Mouse (Mus musculus): ENCODE data around the gene Stk17b. TPM values are rescaled to one million over a fixed set of nuclear protein-coding genes. Genes with fewer than 3 reads are reported as not detected.

Stk17b gene
- polyA plus RNA-seq, 1 experiment, result 25.2 TPM

DNA sequence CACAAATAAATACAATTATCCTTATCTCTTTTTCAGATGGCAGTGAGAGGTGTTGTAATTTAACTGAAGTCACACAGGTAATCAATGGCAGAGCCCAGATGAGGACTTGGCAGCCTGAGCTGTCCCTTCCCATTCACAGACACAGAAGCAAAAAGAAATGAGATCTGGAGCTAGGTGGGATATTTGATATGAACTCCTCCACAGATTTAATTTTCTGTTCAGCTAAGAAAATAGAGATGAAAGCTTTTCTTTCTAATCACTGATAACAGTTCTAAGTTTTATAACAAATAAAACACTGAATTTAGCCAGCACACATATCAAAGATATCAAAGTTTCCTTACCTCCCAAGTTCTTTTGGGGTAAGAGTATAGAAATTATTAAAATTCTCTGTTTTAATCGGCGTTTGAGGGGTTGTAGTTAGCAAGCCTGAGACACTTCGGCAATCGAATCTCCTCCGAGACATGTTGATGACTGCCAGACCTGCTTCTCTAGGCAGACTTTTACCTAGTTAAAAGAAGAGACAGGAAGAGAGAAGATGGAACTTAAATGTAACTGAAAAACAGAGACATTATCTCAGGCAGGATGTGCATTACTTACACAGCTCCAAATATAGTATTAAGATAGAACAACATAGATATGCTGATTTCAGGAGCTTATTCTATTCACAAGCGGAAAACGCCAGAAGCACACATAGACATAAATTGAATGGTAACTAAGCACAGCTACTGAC lies 8.7 kb downstream of the Stk17b start:
- WGBS, result 92% methylated on average over 7 of the region's 7 CpGs
- Histone ChIP-seq H3K27ac (ENCODE audit: insufficient read depth, low read length) (no peak overlapping the region), H3K4me3 (replicated peaks; ENCODE audit: insufficient read depth, low read depth, low read length) (no peak overlapping the region), H3K4me1 (ENCODE audit: control insufficient read depth, insufficient read depth, low read length) (no peaks in the 10 kb centered on the region), H3K27me3 (ENCODE audit: control insufficient read depth, insufficient read depth, low read length) (no peaks in the 10 kb centered on the region)
- no peak for TF ChIP-seq CTCF (IDR thresholded peaks at IDR 0.05; ENCODE audit: borderline replicate concordance, insufficient read depth, low read depth, low read length)
- no peak for TF ChIP-seq POLR2A (IDR thresholded peaks at IDR 0.05; ENCODE audit: borderline replicate concordance, insufficient read depth, low read length)
- DNase-seq, result no peak

DNA sequence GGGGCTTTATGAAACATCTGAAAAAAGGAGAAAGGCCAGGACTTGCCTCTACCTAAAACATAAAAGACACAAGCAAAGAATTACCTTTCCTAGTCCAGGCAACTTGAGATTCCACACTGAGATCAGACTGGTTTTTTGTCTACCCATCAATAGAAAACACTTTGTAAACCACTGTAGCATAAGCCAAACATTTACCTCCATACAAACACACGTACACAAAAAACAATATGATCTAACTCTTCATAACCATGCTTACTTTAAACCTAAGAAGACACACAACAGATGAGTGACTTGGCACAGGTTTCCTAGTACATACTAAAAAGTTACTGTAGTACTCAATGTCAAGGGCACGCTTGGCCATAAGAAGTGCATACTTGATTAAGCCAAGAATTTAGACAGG lies 9.5 kb downstream of the Stk17b start:
- 85% methylated on average over 2 of the region's 2 CpGs for WGBS
- H3K4me3 ChIP-seq (replicated peaks; ENCODE audit: insufficient read depth, low read depth, low read length), result no peak overlapping the region
- TF ChIP-seq POLR2A (IDR thresholded peaks at IDR 0.05; ENCODE audit: borderline replicate concordance, insufficient read depth, low read length) (no peak), CTCF (IDR thresholded peaks at IDR 0.05; ENCODE audit: borderline replicate concordance, insufficient read depth, low read depth, low read length) (no peak)
- no peaks in the 10 kb centered on the region for H3K4me1 ChIP-seq (ENCODE audit: control insufficient read depth, insufficient read depth, low read length)
- H3K27ac ChIP-seq (ENCODE audit: insufficient read depth, low read length), result no peak overlapping the region
- H3K27me3 ChIP-seq (ENCODE audit: control insufficient read depth, insufficient read depth, low read length), result no peaks in the 10 kb centered on the region
- no peak for DNase-seq

DNA sequence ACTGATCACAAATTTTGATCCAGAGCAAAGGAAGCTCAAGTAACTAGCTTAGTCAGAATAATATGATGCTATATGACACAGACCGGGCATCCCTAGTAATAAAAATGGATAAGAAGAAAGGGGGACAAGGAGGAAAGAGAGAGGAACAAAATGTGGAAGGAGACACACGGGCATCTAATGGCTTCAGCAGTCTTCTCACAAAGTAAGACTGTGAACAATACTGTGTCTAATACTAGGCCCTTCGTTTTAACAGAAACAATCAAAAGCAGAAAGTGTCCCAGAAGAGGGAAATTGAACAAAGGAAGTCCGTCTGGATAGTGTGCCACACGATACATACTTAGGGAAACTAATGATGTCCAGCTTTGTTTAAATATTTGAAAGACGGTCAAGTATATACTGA lies 10.0 kb downstream of the Stk17b start:
- Histone ChIP-seq H3K27me3 (ENCODE audit: control insufficient read depth, insufficient read depth, low read length) (no peaks in the 10 kb centered on the region), H3K4me1 (ENCODE audit: control insufficient read depth, insufficient read depth, low read length) (no peaks in the 10 kb centered on the region), H3K27ac (ENCODE audit: insufficient read depth, low read length) (no peak overlapping the region), H3K4me3 (replicated peaks; ENCODE audit: insufficient read depth, low read depth, low read length) (no peak overlapping the region)
- no peak for TF ChIP-seq CTCF (IDR thresholded peaks at IDR 0.05; ENCODE audit: borderline replicate concordance, insufficient read depth, low read depth, low read length)
- TF ChIP-seq POLR2A (IDR thresholded peaks at IDR 0.05; ENCODE audit: borderline replicate concordance, insufficient read depth, low read length), result no peak
- 84% methylated on average over 6 of the region's 6 CpGs for WGBS
- no peak for DNase-seq

DNA sequence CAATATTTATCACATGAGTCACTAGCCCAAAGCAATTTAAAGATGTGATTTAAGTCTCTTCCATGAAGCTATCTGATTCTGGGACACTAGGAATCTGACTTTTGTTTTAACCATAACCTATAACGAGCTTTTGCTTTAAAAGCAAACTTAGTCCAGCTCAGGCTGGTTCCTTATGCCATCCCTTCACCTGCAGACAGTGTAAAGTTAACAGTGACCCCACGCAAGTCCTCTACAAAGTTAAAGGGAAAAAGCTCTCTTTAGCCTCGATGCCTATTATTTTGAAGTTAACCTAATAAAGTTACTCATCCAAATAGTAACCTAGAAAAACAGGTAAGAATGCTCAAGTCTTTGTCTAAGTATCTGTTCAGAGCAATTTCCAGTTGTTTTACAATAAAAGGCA lies 10.5 kb downstream of the Stk17b start:
- no peak for TF ChIP-seq POLR2A (IDR thresholded peaks at IDR 0.05; ENCODE audit: borderline replicate concordance, insufficient read depth, low read length)
- no peak for TF ChIP-seq CTCF (IDR thresholded peaks at IDR 0.05; ENCODE audit: borderline replicate concordance, insufficient read depth, low read depth, low read length)
- H3K27ac ChIP-seq (ENCODE audit: insufficient read depth, low read length), result no peak overlapping the region
- 94% methylated on average over 3 of the region's 3 CpGs for WGBS
- no peak overlapping the region for H3K4me3 ChIP-seq (replicated peaks; ENCODE audit: insufficient read depth, low read depth, low read length)
- no peak for DNase-seq
- no peaks in the 10 kb centered on the region for H3K4me1 ChIP-seq (ENCODE audit: control insufficient read depth, insufficient read depth, low read length)
- H3K27me3 ChIP-seq (ENCODE audit: control insufficient read depth, insufficient read depth, low read length), result no peaks in the 10 kb centered on the region

DNA sequence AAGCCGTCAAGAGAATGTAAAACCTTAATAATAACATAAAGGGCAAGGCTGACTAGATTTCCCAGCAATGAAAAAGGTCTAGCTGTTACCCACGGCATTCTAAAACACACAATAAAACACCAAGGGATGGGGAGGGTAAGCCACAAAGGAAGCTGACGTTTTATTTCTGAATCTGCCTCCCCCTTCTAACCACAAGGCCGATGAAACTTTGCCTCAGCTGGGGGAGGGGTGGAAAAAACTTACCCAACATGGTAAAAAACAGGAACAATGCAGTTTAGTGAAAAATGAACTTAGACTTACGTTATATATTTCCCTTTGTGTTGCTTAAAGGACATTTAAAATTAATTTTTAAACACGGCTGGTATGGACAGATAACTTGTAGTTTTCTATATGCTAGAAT lies 11.0 kb downstream of the Stk17b start:
- 64% methylated on average over 6 of the region's 6 CpGs for WGBS
- no peak for DNase-seq
- Histone ChIP-seq H3K27ac (ENCODE audit: insufficient read depth, low read length) (no peak overlapping the region), H3K4me1 (ENCODE audit: control insufficient read depth, insufficient read depth, low read length) (no peaks in the 10 kb centered on the region), H3K27me3 (ENCODE audit: control insufficient read depth, insufficient read depth, low read length) (no peaks in the 10 kb centered on the region), H3K4me3 (replicated peaks; ENCODE audit: insufficient read depth, low read depth, low read length) (no peak overlapping the region)
- TF ChIP-seq POLR2A (IDR thresholded peaks at IDR 0.05; ENCODE audit: borderline replicate concordance, insufficient read depth, low read length) (no peak), CTCF (IDR thresholded peaks at IDR 0.05; ENCODE audit: borderline replicate concordance, insufficient read depth, low read depth, low read length) (no peak)

DNA sequence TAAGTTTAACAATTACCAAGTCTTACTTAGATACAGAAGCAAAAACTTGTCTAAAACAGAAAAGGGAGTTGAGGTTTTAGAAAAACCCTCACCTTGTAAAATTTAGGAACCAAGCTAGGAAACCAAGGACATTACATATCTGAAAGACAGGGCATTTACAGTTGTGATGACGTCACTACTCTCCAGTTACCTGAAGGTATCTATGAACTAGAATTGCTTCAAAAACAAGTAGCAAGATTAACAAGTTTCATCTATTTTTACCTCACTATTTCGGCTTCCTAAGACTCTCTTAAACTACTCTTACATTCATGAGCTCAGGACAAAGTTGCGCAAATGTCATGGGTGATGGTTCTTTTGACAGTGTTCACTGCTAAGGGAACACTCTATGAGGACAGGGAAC lies 12.1 kb downstream of the Stk17b start:
- Histone ChIP-seq H3K4me3 (replicated peaks; ENCODE audit: insufficient read depth, low read depth, low read length) (no peak overlapping the region), H3K4me1 (ENCODE audit: control insufficient read depth, insufficient read depth, low read length) (no peaks in the 10 kb centered on the region), H3K27me3 (ENCODE audit: control insufficient read depth, insufficient read depth, low read length) (no peaks in the 10 kb centered on the region), H3K27ac (ENCODE audit: insufficient read depth, low read length) (no peak overlapping the region)
- DNase-seq, result no peak
- WGBS, result 93% methylated on average over 3 of the region's 3 CpGs
- TF ChIP-seq CTCF (IDR thresholded peaks at IDR 0.05; ENCODE audit: borderline replicate concordance, insufficient read depth, low read depth, low read length), result no peak
- TF ChIP-seq POLR2A (IDR thresholded peaks at IDR 0.05; ENCODE audit: borderline replicate concordance, insufficient read depth, low read length), result no peak

DNA sequence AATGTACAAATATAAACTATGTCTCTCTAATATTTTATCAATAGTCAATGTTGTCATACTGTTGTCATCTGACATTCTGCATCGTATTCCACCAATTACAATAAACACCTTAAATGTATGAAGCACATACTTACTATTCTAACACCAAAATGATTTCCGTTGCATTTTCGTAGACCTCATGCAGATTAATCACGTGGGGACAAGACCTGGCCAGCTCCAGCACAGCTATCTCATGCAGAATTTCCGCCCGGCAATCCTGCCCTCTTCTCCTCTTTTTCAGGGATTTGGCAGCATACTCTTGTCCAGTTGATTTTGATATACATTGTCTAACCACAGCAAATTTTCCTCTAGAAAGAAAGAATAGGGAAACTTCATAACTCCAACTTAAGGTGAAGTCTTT lies 13.5 kb downstream of the Stk17b start:
- H3K27me3 ChIP-seq (ENCODE audit: control insufficient read depth, insufficient read depth, low read length), result no peaks in the 10 kb centered on the region
- TF ChIP-seq POLR2A (IDR thresholded peaks at IDR 0.05; ENCODE audit: borderline replicate concordance, insufficient read depth, low read length) (no peak), CTCF (IDR thresholded peaks at IDR 0.05; ENCODE audit: borderline replicate concordance, insufficient read depth, low read depth, low read length) (no peak)
- 66% methylated on average over 6 of the region's 6 CpGs for WGBS
- no peak for DNase-seq
- H3K27ac ChIP-seq (ENCODE audit: insufficient read depth, low read length), result no peak overlapping the region
- H3K4me3 ChIP-seq (replicated peaks; ENCODE audit: insufficient read depth, low read depth, low read length), result no peak overlapping the region
- no peaks in the 10 kb centered on the region for H3K4me1 ChIP-seq (ENCODE audit: control insufficient read depth, insufficient read depth, low read length)

DNA sequence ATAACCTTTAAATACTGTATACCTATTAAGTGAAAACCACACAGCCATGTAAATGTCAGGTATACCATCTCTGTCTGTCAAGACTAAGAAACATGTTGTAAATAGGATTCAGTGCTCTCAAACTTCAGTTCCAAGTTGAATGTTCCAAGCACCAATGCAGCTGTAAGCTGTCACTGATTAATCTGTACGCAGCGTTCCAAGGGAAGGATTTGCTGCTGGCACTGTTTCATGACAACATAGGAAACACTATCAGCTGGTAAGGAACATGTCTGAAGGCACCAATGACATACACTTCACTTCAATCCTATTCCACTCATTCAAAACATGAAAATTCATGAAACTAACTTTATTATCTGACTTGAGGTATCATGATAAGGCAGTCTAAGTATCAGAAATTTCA lies 18.9 kb downstream of the Stk17b start:
- Histone ChIP-seq H3K27me3 (ENCODE audit: control insufficient read depth, insufficient read depth, low read length) (no peaks in the 10 kb centered on the region), H3K4me1 (ENCODE audit: control insufficient read depth, insufficient read depth, low read length) (no peaks in the 10 kb centered on the region), H3K27ac (ENCODE audit: insufficient read depth, low read length) (no peak overlapping the region), H3K4me3 (replicated peaks; ENCODE audit: insufficient read depth, low read depth, low read length) (no peak overlapping the region)
- no peak for DNase-seq
- 18% methylated on average over 2 of the region's 2 CpGs for WGBS
- no peak for TF ChIP-seq POLR2A (IDR thresholded peaks at IDR 0.05; ENCODE audit: borderline replicate concordance, insufficient read depth, low read length)
- no peak for TF ChIP-seq CTCF (IDR thresholded peaks at IDR 0.05; ENCODE audit: borderline replicate concordance, insufficient read depth, low read depth, low read length)

Data from cerebellum, adult 2 months (tissue).